Mouse (Mus musculus): ENCODE results near the gene Tpst2.

DNA sequence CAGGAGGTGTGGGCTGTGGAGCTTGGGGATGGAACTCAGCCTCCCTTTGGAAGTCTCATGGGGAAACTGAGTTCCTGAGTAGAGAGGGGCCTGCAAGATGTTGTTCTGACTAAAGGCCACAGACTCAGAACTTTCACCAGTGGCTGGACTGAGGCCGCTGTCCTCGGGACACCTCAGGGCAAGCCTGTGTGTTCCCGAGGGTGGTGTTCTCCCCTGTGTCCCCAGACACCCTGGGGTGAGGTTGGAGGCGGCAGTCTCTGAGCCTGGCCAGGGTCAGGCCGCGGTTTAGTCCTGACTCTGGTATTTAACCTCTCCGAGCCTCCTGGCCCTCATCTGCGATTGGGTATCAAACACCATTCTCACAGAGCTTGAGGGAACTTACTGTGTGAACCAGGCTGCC is 19.1 kb downstream of the Tpst2 start:
- TF ChIP-seq CTCF (IDR thresholded peaks at IDR 0.05; ENCODE audit: low read depth, low read length) (no peak), GATA2 (IDR thresholded peaks at IDR 0.05; ENCODE audit: borderline replicate concordance, low read depth, low read length) (no peak), GATA1 (IDR thresholded peaks at IDR 0.05; ENCODE audit: borderline replicate concordance, low read length) (no peak), POLR2AphosphoS5 (IDR thresholded peaks at IDR 0.05; ENCODE audit: insufficient replicate concordance, low read depth, low read length) (no peak)

All from G1E (cell line).